Mouse (Mus musculus): ENCODE results near the gene Mars. TPM values are rescaled to one million over a fixed set of nuclear protein-coding genes. Genes with fewer than 3 reads are reported as not detected.
A peak's percentile ranks its signal among the peaks of the same experiment; 100 is the strongest.

Gene Mars
- total and polyA plus RNA-seq, 2 experiments from 2014 or later, result 48.9 to 64.6 TPM

GRCm38 (mm10) chr10:127346173-127346572 lies 34.6 kb upstream of the Mars start:
- no peaks in the 10 kb centered on the region for H3K9me3 ChIP-seq (replicated peaks; ENCODE audit: control insufficient read depth, low read length)
- ATAC-seq (ENCODE audit: insufficient read depth, low read depth), result no peak

DNA sequence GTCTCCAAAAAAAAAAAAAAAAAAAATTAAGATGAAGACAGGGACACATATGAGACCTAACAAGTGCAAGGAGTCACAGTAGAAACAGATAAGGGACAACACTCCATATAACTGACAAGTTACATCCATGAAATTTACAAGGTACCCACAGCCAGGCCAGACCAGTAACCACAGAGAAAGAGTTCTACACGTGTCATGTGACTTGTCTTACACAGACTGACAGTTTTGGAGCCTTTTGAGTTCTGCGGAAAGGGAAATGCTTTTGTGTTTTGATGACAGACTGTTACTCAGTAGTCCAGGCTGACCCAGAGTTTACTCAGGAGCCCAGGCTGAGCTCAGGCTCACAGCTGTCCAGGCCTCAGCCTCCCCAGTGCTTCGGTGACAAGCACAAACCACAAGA lies 31.4 kb upstream of the Mars start:
- Histone ChIP-seq H3K27me3 (ENCODE audit: control insufficient read depth, insufficient read depth, low read length) (peaks cover 30% of the 10 kb centered on the region), H3K36me3 (replicated peaks; ENCODE audit: control insufficient read depth, insufficient read depth, low read length) (no peaks in the 10 kb centered on the region), H3K4me2 (ENCODE audit: low read depth, low read length) (no peak overlapping the region), H3K9me3 (replicated peaks; ENCODE audit: control insufficient read depth, low read length) (no peaks in the 10 kb centered on the region), H3K4me1 (ENCODE audit: control insufficient read depth, insufficient read depth) (peaks cover 3% of the 10 kb centered on the region; the same call in 1 of the 2 replicates), H3K4me3 (ENCODE audit: low read depth, low read length) (no peak overlapping the region), H3K27ac (ENCODE audit: low read depth) (no peak overlapping the region), H3K9ac (replicated peaks; ENCODE audit: low read depth, low read length) (no peak overlapping the region)
- TF ChIP-seq CTCF (IDR thresholded peaks at IDR 0.05; ENCODE audit: low read depth) (no peak), EP300 (IDR thresholded peaks at IDR 0.05; ENCODE audit: low read depth) (no peak)
- 66% methylated on average over 3 of the region's 3 CpGs for WGBS
- ATAC-seq (ENCODE audit: insufficient read depth, low read depth), result no peak
- no peak for DNase-seq (ENCODE audit: low spot score)

More at GRCm38 (mm10) chr10:127346173-127346572, 34.6 kb upstream of the Mars start:
- Histone ChIP-seq H3K27ac (ENCODE audit: low read depth) (no peak overlapping the region), H3K27me3 (ENCODE audit: control insufficient read depth, insufficient read depth, low read length) (peaks cover 12% of the 10 kb centered on the region; the same call in 1 of the 2 replicates), H3K36me3 (replicated peaks; ENCODE audit: control insufficient read depth, insufficient read depth, low read length) (no peaks in the 10 kb centered on the region), H3K4me3 (ENCODE audit: low read depth, low read length) (no peak overlapping the region), H3K4me2 (ENCODE audit: low read depth, low read length) (no peak overlapping the region), H3K9ac (replicated peaks; ENCODE audit: low read depth, low read length) (no peak overlapping the region), H3K4me1 (ENCODE audit: control insufficient read depth, insufficient read depth) (peaks cover 3% of the 10 kb centered on the region; the same call in 1 of the 2 replicates)
- TF ChIP-seq EP300 (IDR thresholded peaks at IDR 0.05; ENCODE audit: low read depth) (no peak), CTCF (IDR thresholded peaks at IDR 0.05; ENCODE audit: low read depth) (no peak)
- no peak for DNase-seq (ENCODE audit: low spot score)
- 58% methylated on average over 3 of the region's 3 CpGs for WGBS

GRCm38 (mm10) chr10:127341891-127342639 lies 30.5 kb upstream of the Mars start, which contains the start of gene Gli1:
Gli1 (minus strand) TSS chr10:127341974.
- no peaks in the 10 kb centered on the region for H3K9me3 ChIP-seq (replicated peaks; ENCODE audit: control insufficient read depth, low read length)
- peak within 1 kb of the TSS; percentile 46 for H3K4me3 ChIP-seq (ENCODE audit: low read depth, low read length)
- DNase-seq (ENCODE audit: low spot score) (peak; percentile 82), ATAC-seq (ENCODE audit: insufficient read depth, low read depth) (peak; percentile 45; the same call in 1 of the 2 replicates)
- peaks cover 3% of the 10 kb centered on the region; the same call in 1 of the 2 replicates for H3K4me1 ChIP-seq (ENCODE audit: control insufficient read depth, insufficient read depth)
- H3K36me3 ChIP-seq (replicated peaks; ENCODE audit: control insufficient read depth, insufficient read depth, low read length), result no peaks in the 10 kb centered on the region
- H3K4me2 ChIP-seq (ENCODE audit: low read depth, low read length), result peak within 1 kb of the TSS; percentile 78
- under 1% methylated on average over 29 of the region's 29 CpGs for WGBS
- no peak within 1 kb of the TSS for H3K27ac ChIP-seq (ENCODE audit: low read depth)
- TF ChIP-seq EP300 (IDR thresholded peaks at IDR 0.05; ENCODE audit: low read depth) (no peak), CTCF (IDR thresholded peaks at IDR 0.05; ENCODE audit: low read depth) (peak; percentile 94)
- peaks cover 30% of the 10 kb centered on the region for H3K27me3 ChIP-seq (ENCODE audit: control insufficient read depth, insufficient read depth, low read length)
- 0 out of 2 replicates have a peak within 1 kb of the TSS, but pooled peaks have one; percentile 8 for H3K9ac ChIP-seq (replicated peaks; ENCODE audit: low read depth, low read length)

DNA sequence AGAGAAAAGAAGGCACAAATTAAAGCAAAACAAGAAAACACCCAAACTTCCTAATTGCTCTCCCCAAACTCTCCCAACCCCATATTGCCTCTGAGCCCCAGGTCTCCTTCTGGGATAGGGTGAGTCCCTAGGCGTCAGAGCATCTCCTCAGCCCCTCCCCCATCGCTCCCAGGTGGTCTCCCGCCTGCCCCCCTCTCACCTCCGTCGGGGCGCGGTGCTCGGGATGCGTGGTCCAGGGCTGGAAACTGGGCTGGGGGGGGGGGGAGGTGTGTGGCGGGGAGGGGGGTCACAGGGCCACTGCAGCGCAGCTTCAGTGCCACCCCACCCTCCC lies 29.7 kb upstream of the Mars start:
- Histone ChIP-seq H3K4me2 (ENCODE audit: low read depth, low read length) (peak overlapping the region; percentile 77), H3K27ac (ENCODE audit: low read depth) (no peak overlapping the region), H3K27me3 (ENCODE audit: control insufficient read depth, insufficient read depth, low read length) (peaks cover 34% of the 10 kb centered on the region), H3K9ac (replicated peaks; ENCODE audit: low read depth, low read length) (0 out of 2 replicates have a peak overlapping the region, but pooled peaks have one; percentile 8), H3K9me3 (replicated peaks; ENCODE audit: control insufficient read depth, low read length) (no peaks in the 10 kb centered on the region), H3K4me3 (ENCODE audit: low read depth, low read length) (peak overlapping the region; percentile 46), H3K4me1 (ENCODE audit: control insufficient read depth, insufficient read depth) (peaks cover 3% of the 10 kb centered on the region; the same call in 1 of the 2 replicates), H3K36me3 (replicated peaks; ENCODE audit: control insufficient read depth, insufficient read depth, low read length) (no peaks in the 10 kb centered on the region)
- DNase-seq (ENCODE audit: low spot score), result no peak
- 0% methylated on average over 4 of the region's 11 CpGs for WGBS
- TF ChIP-seq CTCF (IDR thresholded peaks at IDR 0.05; ENCODE audit: low read depth), result no peak
- TF ChIP-seq EP300 (IDR thresholded peaks at IDR 0.05; ENCODE audit: low read depth), result no peak
- no peak for ATAC-seq (ENCODE audit: insufficient read depth, low read depth)

- Histone ChIP-seq H3K27ac (ENCODE audit: low read depth) (no peak overlapping the region), H3K9me3 (replicated peaks; ENCODE audit: control insufficient read depth, low read length) (no peaks in the 10 kb centered on the region), H3K4me3 (ENCODE audit: low read depth, low read length) (peak overlapping the region; percentile 46), H3K27me3 (ENCODE audit: control insufficient read depth, insufficient read depth, low read length) (peaks cover 34% of the 10 kb centered on the region), H3K36me3 (replicated peaks; ENCODE audit: control insufficient read depth, insufficient read depth, low read length) (no peaks in the 10 kb centered on the region), H3K4me1 (ENCODE audit: control insufficient read depth, insufficient read depth) (peaks cover 3% of the 10 kb centered on the region; the same call in 1 of the 2 replicates), H3K9ac (replicated peaks; ENCODE audit: low read depth, low read length) (0 out of 2 replicates have a peak overlapping the region, but pooled peaks have one; percentile 8), H3K4me2 (ENCODE audit: low read depth, low read length) (peak overlapping the region; percentile 78)
- TF ChIP-seq CTCF (IDR thresholded peaks at IDR 0.05; ENCODE audit: low read depth) (no peak), EP300 (IDR thresholded peaks at IDR 0.05; ENCODE audit: low read depth) (no peak)
- WGBS, result 3% methylated on average over 27 of the region's 27 CpGs
- ATAC-seq (ENCODE audit: insufficient read depth, low read depth), result no peak
- DNase-seq (ENCODE audit: low spot score), result no peak
Measured at GRCm38 (mm10) chr10:127340577-127341359, 29.2 kb upstream of the Mars start.
